Mouse (Mus musculus) intestine, embryonic 14.5 days (tissue): ENCODE measurements around the gene P2rx6. TPM values are rescaled to one million over a fixed set of nuclear protein-coding genes. Genes with fewer than 3 reads are reported as not detected.
A peak's percentile ranks its signal among the peaks of the same experiment; 100 is the strongest.
"Not testable (repeated sequence)": the region's sequence is repeated elsewhere in the genome, so short reads cannot be mapped to it uniquely, and the experiment has no call there.

Source experiments
- ATAC-seq: fragments of 200-750 bp; cut with Nextera tagmentation; replicated peaks from 2 replicates; pipeline ENCODE4 v1.8.0; 2017; ENCODE audit warnings: low read depth, moderate number of reproducible peaks, moderate TSS enrichment, moderate library complexity; ENCODE audit not compliant: low FRiP score, low TSS enrichment
- DNase-seq: peaks from one replicate; pipeline ENCODE4 v3.0.0-alpha.2; 2018; ENCODE audit warnings: low spot score
- H3K27ac ChIP-seq: fragments of 300-500 bp; sonication (generic); 2 replicates; pipeline ENCODE4 v1.5.1; 2014; ENCODE audit warnings: low read depth, mild to moderate bottlenecking, control low read depth
- H3K27me3 ChIP-seq: fragments of 300-500 bp; sonication (generic); replicated peaks from 2 replicates; pipeline ENCODE4 v1.6.1; 2014; ENCODE audit warnings: low read length, control low read depth; ENCODE audit not compliant: control insufficient read depth, insufficient read depth
- H3K36me3 ChIP-seq: fragments of 300-500 bp; sonication (generic); 2 replicates; pipeline ENCODE4 v1.6.1; 2014; ENCODE audit warnings: low read length, control low read depth; ENCODE audit not compliant: control insufficient read depth, insufficient read depth
- H3K4me1 ChIP-seq: fragments of 300-500 bp; sonication (generic); replicated peaks from 2 replicates; pipeline ENCODE4 v1.6.1; 2014; ENCODE audit warnings: low read length, control low read depth, mixed read lengths; ENCODE audit not compliant: control insufficient read depth, insufficient read depth
- H3K4me2 ChIP-seq: fragments of 300-500 bp; sonication (generic); 2 replicates; pipeline ENCODE4 v1.6.1; 2014; ENCODE audit warnings: low read length
- H3K4me3 ChIP-seq: fragments of 300-500 bp; sonication (generic); 2 replicates; pipeline ENCODE4 v1.5.1; 2014; ENCODE audit warnings: low read depth, low read length, control low read depth, mixed read lengths
- H3K9ac ChIP-seq: fragments of 300-500 bp; sonication (generic); 2 replicates; pipeline ENCODE4 v1.6.1; 2014; ENCODE audit warnings: mild to moderate bottlenecking, low read length
- H3K9me3 ChIP-seq: fragments of 300-500 bp; sonication (generic); 2 replicates; pipeline ENCODE4 v1.6.1; 2016; ENCODE audit warnings: low read length, control low read depth; ENCODE audit not compliant: control insufficient read depth
- WGBS: fragments of 180-500 bp; shearing (Covaris S2); extraction: QIAGEN DNeasy Blood & Tissue Kit; methylation state at CpG from one replicate; pipeline ENCODE4 v1.1.7; 2014; 5-methylcytosine and 5-hydroxymethylcytosine counted together
- polyA plus RNA-seq: library from polyadenylated mRNA; unstranded; fragments of >200 nt; fragmentation: Nextera tagmentation; extraction: Ambion mirVana; gene quantifications from 2 replicates; pipeline ENCODE4 v1.2.1, GENCODE M21; 2014

The P2rx6 gene
- polyA plus RNA-seq, 1 experiment from 2014 or later = 0.60 TPM

DNA sequence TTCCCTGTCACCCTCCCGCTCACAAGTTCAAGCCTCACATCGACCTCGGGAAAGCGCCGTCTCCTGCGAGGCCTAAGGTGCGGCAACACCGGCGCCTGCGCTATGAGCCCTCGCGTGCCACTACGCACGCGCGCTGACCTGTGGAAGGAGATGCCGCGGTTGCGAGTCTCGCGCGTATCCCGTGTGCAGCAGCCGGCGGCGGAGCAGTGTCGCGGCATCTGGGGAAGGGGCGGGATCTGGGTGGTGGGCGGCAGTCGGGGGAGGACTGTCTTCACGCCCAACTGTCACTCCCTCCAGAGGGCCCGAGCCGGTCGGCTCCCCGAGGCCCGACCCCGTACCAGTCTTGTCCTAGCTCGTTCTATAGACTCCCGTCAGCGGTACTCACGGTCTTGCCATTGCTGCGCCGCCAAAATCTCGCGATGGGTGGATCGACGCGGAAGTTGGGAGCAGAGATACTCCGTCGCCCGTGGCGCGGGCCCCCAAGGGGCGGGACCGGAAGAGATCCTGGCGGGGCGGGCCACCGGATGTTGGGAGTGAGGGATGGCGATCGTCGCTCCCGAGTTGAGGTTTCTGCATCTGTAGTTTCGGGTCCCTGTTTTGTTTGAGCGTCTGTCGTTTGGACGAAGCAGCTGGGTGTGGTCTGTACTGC is 30.9 kb upstream of the P2rx6 start, which contains the start of gene Thap7:
TSS of gene Thap7 (minus strand) at position 497 of the 649 bp plus-strand sequence.
- Histone ChIP-seq H3K4me2 (peak within 1 kb of the TSS; percentile 87), H3K4me3 (peak within 1 kb of the TSS; percentile 60), H3K9ac (peak within 1 kb of the TSS; percentile 84), H3K9me3 (no peaks in the 10 kb centered on the region), H3K36me3 (peaks cover 36% of the 10 kb centered on the region), H3K27ac (peak within 1 kb of the TSS; percentile 97), H3K4me1 (peaks cover 15% of the 10 kb centered on the region), H3K27me3 (no peaks in the 10 kb centered on the region)
- DNase-seq = peak; percentile 99
- under 1% methylated on average over 67 of the region's 67 CpGs for WGBS
- ATAC-seq = peak; percentile 95

DNA sequence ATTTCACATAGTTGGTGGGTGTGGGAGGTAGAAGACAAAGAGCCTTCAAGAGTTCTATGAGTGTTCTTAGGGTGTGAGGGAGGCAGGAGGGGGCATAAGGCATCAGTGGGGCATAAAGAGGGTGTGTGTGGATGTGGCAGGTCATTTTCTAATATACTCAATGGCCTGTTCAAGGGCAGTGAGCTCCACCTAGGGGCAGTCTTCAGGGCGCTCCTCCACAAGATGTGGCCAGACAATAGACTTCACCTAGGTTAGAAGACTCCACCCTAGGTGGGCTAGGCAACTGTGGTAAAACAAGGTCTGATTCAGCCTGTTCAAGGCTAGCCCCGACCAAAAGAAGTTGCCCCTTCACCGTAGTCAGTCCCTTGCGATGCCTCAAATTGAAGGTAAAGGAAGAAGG is 29.4 kb upstream of the P2rx6 start:
- no peak for DNase-seq
- no peak overlapping the region for H3K27ac ChIP-seq
- WGBS = 59% methylated on average over 4 of the region's 4 CpGs

DNA sequence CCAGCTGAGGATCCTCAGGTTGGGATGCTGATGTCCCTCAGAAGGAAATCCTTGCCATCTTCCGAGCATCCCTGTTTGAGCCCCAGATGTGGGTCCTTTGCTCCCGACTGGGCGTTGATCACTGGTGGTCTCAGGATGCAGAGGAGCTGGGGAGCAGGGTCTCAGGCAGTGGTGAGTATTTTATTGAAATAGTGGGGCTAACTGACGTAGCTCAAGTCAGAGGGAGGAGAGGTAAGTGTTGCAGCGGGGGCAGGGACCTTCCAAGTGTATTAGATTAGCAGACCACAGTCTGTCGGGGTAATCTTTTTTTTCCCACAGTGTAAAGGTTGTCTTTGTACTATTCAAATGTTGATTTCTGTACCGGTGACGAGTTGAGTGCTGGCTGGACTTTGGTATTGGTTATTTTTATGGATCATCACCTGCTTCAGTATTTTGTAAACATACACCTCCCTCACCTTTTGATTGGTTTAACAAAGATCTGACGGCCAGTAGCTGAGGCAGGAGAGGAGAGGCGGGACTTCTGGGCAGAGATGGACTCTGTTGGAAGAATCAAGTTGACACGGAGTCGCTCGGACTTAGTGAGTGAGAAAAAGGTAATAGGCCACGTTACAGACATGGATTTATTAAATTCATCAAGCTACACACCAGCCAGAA is 28.9 kb upstream of the P2rx6 start:
- Histone ChIP-seq H3K9me3 (no peaks in the 10 kb centered on the region), H3K36me3 (peaks cover 16% of the 10 kb centered on the region), H3K27me3 (no peaks in the 10 kb centered on the region), H3K4me2 (no peak overlapping the region), H3K4me3 (no peak overlapping the region), H3K27ac (no peak overlapping the region), H3K4me1 (peaks cover 15% of the 10 kb centered on the region), H3K9ac (no peak overlapping the region)
- ATAC-seq (no peak), DNase-seq (no peak)
- 70% methylated on average over 14 of the region's 14 CpGs for WGBS

More for the DNA sequence above, 29.4 kb upstream of the P2rx6 start:
- Histone ChIP-seq H3K9me3 (no peaks in the 10 kb centered on the region), H3K4me3 (no peak overlapping the region), H3K36me3 (peaks cover 21% of the 10 kb centered on the region), H3K9ac (no peak overlapping the region), H3K4me1 (peaks cover 15% of the 10 kb centered on the region), H3K27me3 (no peaks in the 10 kb centered on the region), H3K4me2 (no peak overlapping the region)
- no peak for ATAC-seq

DNA sequence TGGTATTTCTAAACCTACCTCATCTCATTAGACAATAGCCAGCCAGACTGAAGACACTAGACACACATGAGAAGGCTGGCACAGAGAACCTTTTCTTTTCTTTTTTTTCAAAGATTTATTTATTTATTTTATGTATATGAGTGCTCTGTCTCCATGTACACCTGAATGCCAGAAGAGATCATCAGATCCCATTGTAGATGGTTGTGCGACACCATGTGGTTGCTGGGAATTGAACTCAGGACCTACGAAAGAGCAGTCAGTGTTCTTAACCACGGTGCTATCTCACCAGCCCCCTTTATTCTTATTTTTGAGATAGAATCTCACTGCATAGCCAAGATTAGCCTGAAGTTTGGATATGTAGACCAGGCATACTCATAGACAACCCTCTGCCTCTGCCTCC is 25.1 kb upstream of the P2rx6 start:
- no peak overlapping the region for H3K4me2 ChIP-seq
- peaks cover 4% of the 10 kb centered on the region for H3K4me1 ChIP-seq
- DNase-seq (no peak), ATAC-seq (no peak)
- no peak overlapping the region for H3K9ac ChIP-seq
- no peaks in the 10 kb centered on the region for H3K9me3 ChIP-seq
- WGBS = 87% methylated on average over 3 of the region's 3 CpGs
- H3K27ac ChIP-seq = no peak overlapping the region
- H3K27me3 ChIP-seq = no peaks in the 10 kb centered on the region
- H3K36me3 ChIP-seq = no peaks in the 10 kb centered on the region
- no peak overlapping the region for H3K4me3 ChIP-seq

DNA sequence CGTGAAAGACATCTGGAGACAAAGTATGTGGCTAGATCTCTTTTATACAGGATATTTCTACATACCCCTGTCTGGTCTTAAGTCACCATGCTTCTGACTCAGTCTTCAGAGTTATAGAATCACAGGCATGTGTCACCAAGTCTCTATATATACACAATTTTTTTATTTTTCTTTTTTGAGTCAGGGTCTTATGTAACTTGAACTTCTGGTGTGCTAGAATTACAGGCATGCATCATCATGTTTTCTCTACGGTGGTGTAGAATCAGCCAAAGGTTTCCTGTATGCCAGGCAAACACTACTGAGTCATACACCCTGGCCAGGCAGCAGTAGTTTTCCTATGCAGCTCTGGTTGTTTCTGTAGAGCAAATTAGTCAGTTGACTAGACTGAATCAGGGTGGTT is 19.1 kb upstream of the P2rx6 start:
- Histone ChIP-seq H3K9me3 (no peaks in the 10 kb centered on the region), H3K4me1 (no peaks in the 10 kb centered on the region), H3K27me3 (no peaks in the 10 kb centered on the region), H3K27ac (no peak overlapping the region), H3K9ac (no peak overlapping the region), H3K36me3 (no peaks in the 10 kb centered on the region), H3K4me3 (no peak overlapping the region), H3K4me2 (no peak overlapping the region)
- ATAC-seq = no peak
- WGBS = 83% methylated on average over 2 of the region's 2 CpGs
- no peak for DNase-seq

DNA sequence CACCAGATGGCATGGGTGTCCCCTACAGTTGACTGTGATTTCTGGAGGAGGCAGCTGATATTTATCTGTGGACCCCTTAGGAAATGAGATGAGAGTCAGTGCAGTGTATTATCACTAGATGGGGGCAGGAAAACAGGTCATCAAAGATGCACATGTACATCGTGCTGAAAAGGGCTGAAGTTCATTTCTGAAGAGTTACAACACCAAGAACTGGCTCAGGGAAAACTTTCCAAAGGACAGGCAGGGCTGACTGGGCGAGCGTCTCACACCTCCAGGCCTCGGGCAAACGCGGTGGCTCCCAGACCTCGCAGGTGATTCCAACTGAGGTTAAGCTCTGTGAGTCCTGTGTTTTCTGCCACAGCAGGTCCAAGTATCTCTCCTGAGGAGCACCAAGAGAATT is 8.8 kb upstream of the P2rx6 start:
- no peaks in the 10 kb centered on the region for H3K27me3 ChIP-seq
- DNase-seq = no peak
- 70% methylated on average over 7 of the region's 7 CpGs for WGBS
- H3K9me3 ChIP-seq = no peaks in the 10 kb centered on the region
- peaks cover 19% of the 10 kb centered on the region for H3K4me1 ChIP-seq
- ATAC-seq = no peak
- no peak overlapping the region for H3K4me2 ChIP-seq
- no peak overlapping the region for H3K9ac ChIP-seq
- no peak overlapping the region for H3K4me3 ChIP-seq
- no peak overlapping the region for H3K27ac ChIP-seq
- no peaks in the 10 kb centered on the region for H3K36me3 ChIP-seq

DNA sequence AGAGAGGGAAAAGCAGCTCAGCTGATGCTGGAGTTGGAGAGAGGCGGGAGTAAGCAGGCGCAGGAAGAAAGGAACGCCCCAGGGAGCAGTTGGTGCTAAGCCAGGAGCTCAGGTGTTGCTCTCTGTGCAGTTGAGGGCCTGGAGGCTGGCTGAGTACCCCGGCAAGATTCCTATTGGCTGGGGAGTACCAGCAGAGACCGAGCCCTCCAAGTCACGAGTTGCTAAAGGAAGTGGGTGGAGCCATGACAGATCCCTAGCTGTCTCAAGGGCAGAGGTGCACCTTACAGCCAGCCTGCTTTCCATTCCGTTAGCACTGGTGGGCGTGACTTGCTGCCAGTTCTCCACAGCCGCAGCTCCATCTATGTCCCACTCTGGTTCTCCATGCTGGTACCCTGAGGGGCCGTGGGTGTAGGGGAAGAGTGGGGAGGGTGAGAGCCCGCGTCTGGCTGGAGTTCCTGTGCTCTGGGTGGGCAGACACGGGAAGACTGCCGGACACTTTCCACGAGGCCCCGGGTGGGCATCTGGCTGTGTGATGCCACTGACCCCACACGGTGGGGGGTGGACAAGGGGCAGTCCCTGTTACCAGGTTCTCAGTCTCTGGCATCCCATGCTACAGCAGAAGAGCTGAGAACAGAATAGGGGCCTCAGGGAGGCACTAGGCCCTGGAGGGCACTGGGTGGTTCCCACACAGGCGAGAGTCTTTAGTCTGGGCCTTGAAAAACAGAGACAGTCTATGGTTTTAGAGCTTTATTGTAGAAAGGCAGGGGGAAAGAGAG is 7.6 kb upstream of the P2rx6 start:
- Histone ChIP-seq H3K9me3 (no peaks in the 10 kb centered on the region), H3K4me1 (peaks cover 30% of the 10 kb centered on the region), H3K9ac (no peak overlapping the region), H3K27ac (peak overlapping the region; percentile 73), H3K4me3 (no peak overlapping the region; the same call in 1 of the 2 replicates), H3K36me3 (no peaks in the 10 kb centered on the region), H3K4me2 (peak overlapping the region; percentile 44), H3K27me3 (no peaks in the 10 kb centered on the region)
- ATAC-seq = peak; percentile 91
- WGBS = 8% methylated on average over 18 of the region's 18 CpGs
- DNase-seq = peak; percentile 80

DNA sequence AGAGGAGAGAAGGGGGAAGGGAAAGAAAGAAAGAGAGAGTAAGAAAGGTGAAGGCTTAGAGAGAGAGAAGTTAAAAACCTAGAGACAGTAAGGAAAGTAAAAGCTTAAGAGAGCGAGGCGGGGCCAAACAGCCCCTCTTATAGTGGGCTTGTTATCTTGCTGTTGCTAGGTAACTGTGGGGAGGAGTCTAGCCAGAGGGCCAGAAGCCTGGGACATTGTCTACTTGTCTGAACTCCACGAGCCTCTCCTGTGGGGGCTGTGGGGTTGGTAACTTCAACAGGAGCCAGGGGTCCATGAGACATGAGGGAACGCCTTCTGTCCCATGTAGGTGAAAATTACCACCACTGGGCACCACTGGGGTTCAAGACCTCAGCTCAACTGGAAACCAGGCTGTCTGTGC is 7.0 kb upstream of the P2rx6 start:
- peak overlapping the region; percentile 44 for H3K4me2 ChIP-seq
- ATAC-seq = not testable (repeated sequence)
- peaks cover 32% of the 10 kb centered on the region for H3K4me1 ChIP-seq

More for the DNA sequence above, 7.0 kb upstream of the P2rx6 start:
- H3K9ac ChIP-seq, H3K4me3 ChIP-seq, H3K27me3 ChIP-seq, H3K36me3 ChIP-seq, DNase-seq, H3K9me3 ChIP-seq: not testable (repeated sequence)
- 29% methylated on average over 4 of the region's 4 CpGs for WGBS
- peak overlapping the region; percentile 73 for H3K27ac ChIP-seq
